Mouse (Mus musculus) brain, embryonic 14.5 days (tissue): ENCODE data around the gene Rprd2. TPM values are rescaled to one million over a fixed set of nuclear protein-coding genes. Genes with fewer than 3 reads are reported as not detected.
"Not testable (repeated sequence)": the region's sequence is repeated elsewhere in the genome, so short reads cannot be mapped to it uniquely, and the experiment has no call there.

ENCODE experiments used
- DNase-seq: peaks from one replicate; pipeline ENCODE4 v3.0.0-alpha.2; 2011; ENCODE audit warnings: low read depth
- CTCF ChIP-seq: fragments of 200-500 bp; IDR thresholded peaks from 2 replicates; pipeline ENCODE4 v1.5.1; 2012; ENCODE audit warnings: inconsistent platforms, mild to moderate bottlenecking, moderate library complexity, borderline replicate concordance; ENCODE audit not compliant: insufficient read depth, insufficient read length; ENCODE audit errors: extremely low read depth
- POLR2A ChIP-seq: fragments of 200-500 bp; IDR thresholded peaks from 2 replicates; pipeline ENCODE4 v1.6.1; 2012; ENCODE audit warnings: mild to moderate bottlenecking, inconsistent platforms, borderline replicate concordance; ENCODE audit not compliant: poor library complexity, insufficient read depth, insufficient read length, severe bottlenecking; ENCODE audit errors: extremely low read depth
- polyA plus RNA-seq: library from polyadenylated mRNA; depleted of rRNA; stranded (reverse); fragments of >200 nt; gene quantifications from 2 replicates; pipeline ENCODE4 v1.2.3, GENCODE M21; 2012; rRNA removed

Gene Rprd2
- polyA plus RNA-seq = 22.8 and 31.4 TPM in 2 replicates

GRCm38 (mm10) chr3:95818571-95819288 is at the start of gene Rprd2:
TSS of gene Rprd2 (minus strand) at chr3:95818863.
- TF ChIP-seq CTCF (no peak), POLR2A (peak; percentile 93)
- peak; percentile 93 for DNase-seq

GRCm38 (mm10) chr3:95867408-95867807 is 48.7 kb upstream of the Rprd2 start:
- TF ChIP-seq POLR2A (no peak), CTCF (no peak)
- DNase-seq = no peak

GRCm38 (mm10) chr3:95866071-95866470 is 47.4 kb upstream of the Rprd2 start:
- DNase-seq = no peak

GRCm38 (mm10) chr3:95865571-95865970 is 46.9 kb upstream of the Rprd2 start:
- no peak for DNase-seq

More at GRCm38 (mm10) chr3:95866071-95866470, 47.4 kb upstream of the Rprd2 start:
- TF ChIP-seq POLR2A (no peak), CTCF (no peak)

GRCm38 (mm10) chr3:95865050-95865449 is 46.4 kb upstream of the Rprd2 start:
- TF ChIP-seq CTCF (no peak), POLR2A (no peak)
- DNase-seq = no peak

More at GRCm38 (mm10) chr3:95865571-95865970, 46.9 kb upstream of the Rprd2 start:
- TF ChIP-seq CTCF (no peak), POLR2A (no peak)

- no peak for DNase-seq
- no peak for TF ChIP-seq POLR2A
- no peak for TF ChIP-seq CTCF
Observed at GRCm38 (mm10) chr3:95863578-95863977, 44.9 kb upstream of the Rprd2 start.

GRCm38 (mm10) chr3:95861796-95862195 is 43.1 kb upstream of the Rprd2 start:
- no peak for TF ChIP-seq POLR2A
- TF ChIP-seq CTCF = peak; percentile 60; the same call in 1 of the 2 replicates
- DNase-seq = peak; percentile 79

GRCm38 (mm10) chr3:95861216-95861615 is 42.6 kb upstream of the Rprd2 start:
- 0 out of 2 replicates have a peak, but pooled peaks have one; percentile 12 for TF ChIP-seq CTCF
- no peak for TF ChIP-seq POLR2A
- peak; percentile 7 for DNase-seq

GRCm38 (mm10) chr3:95860323-95860722 is 41.7 kb upstream of the Rprd2 start:
- TF ChIP-seq CTCF = no peak
- no peak for TF ChIP-seq POLR2A
- DNase-seq = peak; percentile 6

GRCm38 (mm10) chr3:95858278-95858677 is 39.6 kb upstream of the Rprd2 start:
- DNase-seq = not testable (repeated sequence)

GRCm38 (mm10) chr3:95857050-95857449 is 38.4 kb upstream of the Rprd2 start:
- not testable (repeated sequence) for DNase-seq

GRCm38 (mm10) chr3:95856115-95856514 is 37.5 kb upstream of the Rprd2 start:
- TF ChIP-seq CTCF (no peak), POLR2A (no peak)
- DNase-seq = no peak
